Mouse (Mus musculus): ENCODE results near the gene Evc. TPM values are rescaled to one million over a fixed set of nuclear protein-coding genes. Genes with fewer than 3 reads are reported as not detected.

The Evc gene
- polyA plus RNA-seq (2017; shearing (Covaris generic)), result under 1 TPM; 0.07 to 0.11 TPM

GRCm38 (mm10) chr5:37336485-37337105, at the start of gene Evc:
Evc (minus strand) TSS chr5:37336894.

GRCm38 (mm10) chr5:37338288-37338687, 1.6 kb upstream of the Evc start, which contains the start of gene Evc2:
Evc2 (plus strand) TSS chr5:37338499.

DNA sequence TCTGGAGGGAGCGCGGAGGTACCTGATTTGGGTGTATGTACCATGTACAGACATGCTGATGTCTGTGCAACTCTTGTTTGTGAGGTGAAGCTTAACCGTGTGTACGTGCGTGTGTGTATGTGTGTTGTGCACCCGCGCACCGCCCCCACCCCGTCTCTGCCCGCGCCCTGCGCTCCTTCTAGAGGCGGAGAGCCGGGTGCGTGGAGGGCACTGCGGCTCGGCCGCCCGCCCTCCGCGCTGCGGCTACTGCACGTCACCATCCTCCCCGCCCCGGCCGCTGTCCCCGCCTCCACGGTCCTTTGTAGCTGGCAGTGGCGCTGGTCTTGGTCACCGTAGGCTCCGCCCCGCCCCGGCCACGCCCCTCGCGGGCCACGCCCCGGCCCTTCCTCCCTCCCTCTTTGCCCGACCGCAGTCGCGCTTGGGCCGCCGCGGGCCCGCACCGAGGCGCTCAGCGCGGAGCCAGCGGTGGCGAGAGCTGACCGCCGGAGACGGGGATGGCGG, 95.0 kb downstream of the Evc start, which contains the start of gene Crmp1:
Gene Crmp1 (plus strand): TSS at position 290 of the 501 bp plus-strand sequence.

Other genes with a start within 250 kb of the Evc start
- gene Crmp1, start 95.0 kb downstream of the Evc start, polyA plus RNA-seq (2017; shearing (Covaris generic)), result 10 to 100 TPM; 18.8 to 37.6 TPM
- gene Evc2, start 1.6 kb upstream of the Evc start, polyA plus RNA-seq (2017; shearing (Covaris generic)), result not detected

All from activated CD4-positive, CD25-positive, alpha-beta regulatory T cell (primary cell).